Mouse (Mus musculus) macrophage (primary cell): ENCODE results near the gene Pla2g4e. TPM values are rescaled to one million over a fixed set of nuclear protein-coding genes. Genes with fewer than 3 reads are reported as not detected.

Experiments
- H3K27ac ChIP-seq: fragments of 350-480 bp; formaldehyde crosslinking; 2 replicates; pipeline ENCODE4 v1.9.0; 2021
- H3K36me3 ChIP-seq: fragments of 350-480 bp; formaldehyde crosslinking; 2 replicates; pipeline ENCODE4 v1.9.0; 2021; ENCODE audit errors: inconsistent target
- H3K4me3 ChIP-seq: fragments of 350-480 bp; formaldehyde crosslinking; 2 replicates; pipeline ENCODE4 v1.9.0; 2021; ENCODE audit errors: inconsistent target
- H3K79me2 ChIP-seq: fragments of 350-480 bp; formaldehyde crosslinking; 2 replicates; pipeline ENCODE4 v1.9.0; 2021; ENCODE audit errors: inconsistent target
- WGBS: methylation state at CpG from one replicate; pipeline ENCODE4 v1.1.7; 2026; ENCODE audit warnings: inconsistent platforms; ENCODE audit not compliant: missing documents; 5-methylcytosine and 5-hydroxymethylcytosine counted together
- polyA plus RNA-seq: library from polyadenylated mRNA; stranded (reverse); fragments of 250-400 nt; gene quantifications from 3 replicates; pipeline ENCODE4 v1.2.4, GENCODE M21; 2018; ENCODE audit warnings: inconsistent platforms
- total RNA-seq, 78 experiments: library from RNA; depleted of rRNA; stranded (reverse); fragments of 250-400 nt; gene quantifications; 1 replicate in 9 of 78; 2 replicates in 24 of 78; 3 replicates in 43 of 78; 4 replicates in 2 of 78; pipeline ENCODE4 v1.2.4; 2018; ENCODE audit warnings: inconsistent platforms in 56 of 78

Pla2g4e gene
- total RNA-seq (2018; cell fraction: chromatin; rRNA removed): not detected
- not detected for total RNA-seq (2018; cell fraction: cytosol; rRNA removed)
- not detected for total RNA-seq (2018; cell fraction: nucleus; rRNA removed)
- not detected in 3 replicates for polyA plus RNA-seq

DNA sequence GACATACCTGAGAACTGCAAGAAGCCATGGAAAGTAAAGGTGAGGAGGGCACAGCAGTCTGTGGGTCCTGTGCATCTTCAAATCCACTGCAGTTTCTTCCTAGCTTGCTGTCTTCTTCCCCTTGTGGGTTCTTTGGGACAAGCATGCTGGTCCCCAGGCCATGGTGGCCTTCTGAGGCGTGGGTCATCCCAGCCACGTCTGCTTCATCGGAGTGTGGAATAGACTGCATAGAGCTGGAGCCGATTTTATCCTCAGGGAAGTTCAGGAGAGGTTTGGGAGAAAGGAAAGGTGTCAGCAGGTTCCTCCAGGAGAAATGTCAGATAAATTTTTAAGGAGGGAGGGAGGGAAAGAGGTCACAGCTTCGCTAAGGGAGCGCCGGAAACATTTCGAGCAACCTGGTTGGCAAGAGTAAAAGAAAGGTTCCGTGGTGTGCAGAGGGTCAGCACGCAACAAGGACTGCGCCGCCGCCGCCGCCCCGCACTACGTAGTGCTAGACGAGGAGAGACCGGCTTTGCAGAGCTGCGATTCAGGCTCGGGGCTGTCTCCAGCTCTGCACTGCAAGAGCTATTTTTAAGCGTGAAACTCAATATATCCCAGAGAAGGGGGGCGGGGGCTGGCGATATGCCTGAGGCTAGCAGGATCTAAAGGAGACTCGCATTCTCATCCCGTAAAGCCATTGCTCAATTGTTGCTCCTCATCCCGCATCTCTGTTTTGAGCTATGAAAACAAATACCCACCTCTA, at the start of gene Pla2g4e:
Gene Pla2g4e, minus strand, starts transcription at position 657 of the 742 bp plus-strand sequence.
- 10% methylated on average over 27 of the region's 27 CpGs for WGBS
- Histone ChIP-seq H3K4me3 (no peak within 1 kb of the TSS), H3K79me2 (no peaks in the 10 kb centered on the region), H3K36me3 (no peaks in the 10 kb centered on the region), H3K27ac (no peak within 1 kb of the TSS)

DNA sequence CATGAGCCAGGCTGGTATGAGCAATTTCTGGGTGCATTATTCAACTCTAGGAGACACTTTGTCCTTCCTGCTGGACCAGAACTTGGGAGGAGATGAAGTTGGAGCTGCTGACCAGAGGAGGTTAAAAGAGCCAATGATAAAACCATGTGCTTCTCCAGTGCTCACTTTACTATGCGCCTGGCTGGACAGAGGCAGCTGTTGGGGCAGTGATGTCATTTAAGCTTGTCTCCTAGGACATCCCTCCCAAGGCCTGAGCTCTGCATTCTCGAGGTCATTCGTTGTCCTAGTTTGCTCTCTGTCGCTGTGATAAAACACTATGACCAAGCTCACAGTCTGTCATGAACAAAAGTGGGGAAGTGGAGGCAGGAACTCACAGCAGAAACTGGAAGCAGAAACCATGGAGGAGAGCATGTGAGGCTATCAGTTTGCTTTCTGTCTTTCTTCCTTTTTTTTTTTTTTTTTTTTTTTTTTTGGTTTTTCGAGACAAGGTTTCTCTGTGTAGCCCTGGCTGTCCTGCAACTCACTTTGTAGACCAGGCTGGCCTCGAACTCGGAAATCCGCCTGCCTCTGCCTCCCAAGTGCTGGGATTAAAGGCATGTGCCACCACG, 46.4 kb upstream of the Pla2g4e start:
- Histone ChIP-seq H3K27ac (no peak overlapping the region), H3K36me3 (no peaks in the 10 kb centered on the region), H3K79me2 (no peaks in the 10 kb centered on the region), H3K4me3 (no peak overlapping the region)
- 70% methylated on average over 5 of the region's 9 CpGs for WGBS

GRCm38 (mm10) chr2:120288995-120289394, 43.9 kb upstream of the Pla2g4e start, which contains the start of gene Pla2g4d:
Gene Pla2g4d, minus strand, starts transcription at chr2:120289197.
- WGBS: 71% methylated on average over 5 of the region's 5 CpGs
- Histone ChIP-seq H3K79me2 (no peaks in the 10 kb centered on the region), H3K27ac (no peak within 1 kb of the TSS), H3K36me3 (no peaks in the 10 kb centered on the region), H3K4me3 (no peak within 1 kb of the TSS)

DNA sequence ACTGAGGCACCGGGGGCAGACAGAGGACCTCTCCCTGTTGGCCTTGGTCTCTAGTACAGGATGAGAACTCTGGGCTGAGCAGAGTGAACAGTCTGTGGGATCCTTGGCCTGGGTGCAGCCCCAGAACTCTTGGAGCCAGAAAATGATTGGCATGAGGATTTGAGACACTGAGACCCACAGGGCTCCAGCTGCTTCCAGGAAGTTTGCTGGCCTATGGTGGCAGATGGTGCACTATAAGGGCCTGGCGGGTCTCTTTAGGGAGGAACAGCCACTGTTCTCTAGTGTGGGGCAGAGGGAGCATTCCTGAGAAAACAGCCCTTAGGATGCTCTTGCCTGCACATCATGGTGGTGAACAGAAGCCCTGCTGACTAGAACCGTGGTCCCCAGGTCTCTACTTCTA, 43.3 kb upstream of the Pla2g4e start:
- Histone ChIP-seq H3K4me3 (no peak overlapping the region), H3K27ac (no peak overlapping the region), H3K36me3 (no peaks in the 10 kb centered on the region), H3K79me2 (no peaks in the 10 kb centered on the region)
- WGBS: 89% methylated on average over 3 of the region's 3 CpGs

- 27% methylated on average over 4 of the region's 4 CpGs for WGBS
- H3K27ac ChIP-seq: no peak overlapping the region
- no peaks in the 10 kb centered on the region for H3K79me2 ChIP-seq
- no peaks in the 10 kb centered on the region for H3K36me3 ChIP-seq
- no peak overlapping the region for H3K4me3 ChIP-seq
Measured at GRCm38 (mm10) chr2:120285639-120286038, 40.5 kb upstream of the Pla2g4e start.

DNA sequence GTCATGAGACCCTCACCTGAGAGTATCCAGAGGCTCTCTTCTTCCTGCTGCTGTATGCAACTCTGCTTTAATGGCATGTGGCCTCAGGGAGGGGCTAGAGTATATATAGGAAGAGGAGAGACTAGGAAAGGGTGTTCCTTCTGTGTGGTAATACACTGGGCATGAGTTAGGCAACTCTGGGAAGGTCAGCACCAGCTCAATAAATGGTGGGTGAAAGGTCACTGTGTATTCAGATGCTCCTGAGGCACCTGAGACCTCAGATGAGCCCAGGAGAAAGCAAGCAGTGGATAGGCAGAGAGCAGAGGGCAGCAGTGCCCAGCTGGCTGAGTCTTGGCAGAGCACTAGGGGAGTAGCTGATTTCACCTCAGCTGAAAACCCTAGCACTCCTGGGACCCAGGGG, 39.6 kb upstream of the Pla2g4e start:
- H3K4me3 ChIP-seq: no peak overlapping the region
- H3K27ac ChIP-seq: no peak overlapping the region

GRCm38 (mm10) chr2:120284094-120284493, 39.0 kb upstream of the Pla2g4e start:
- Histone ChIP-seq H3K79me2 (no peaks in the 10 kb centered on the region), H3K36me3 (no peaks in the 10 kb centered on the region), H3K4me3 (no peak overlapping the region), H3K27ac (no peak overlapping the region)
- WGBS: 100% methylated on average over 4 of the region's 5 CpGs

More for the DNA sequence above, 39.6 kb upstream of the Pla2g4e start:
- H3K36me3 ChIP-seq: no peaks in the 10 kb centered on the region
- H3K79me2 ChIP-seq: no peaks in the 10 kb centered on the region

GRCm38 (mm10) chr2:120283550-120283949, 38.4 kb upstream of the Pla2g4e start:
- Histone ChIP-seq H3K79me2 (no peaks in the 10 kb centered on the region), H3K36me3 (no peaks in the 10 kb centered on the region), H3K4me3 (no peak overlapping the region), H3K27ac (no peak overlapping the region)
- WGBS: 87% methylated on average over 6 of the region's 6 CpGs

DNA sequence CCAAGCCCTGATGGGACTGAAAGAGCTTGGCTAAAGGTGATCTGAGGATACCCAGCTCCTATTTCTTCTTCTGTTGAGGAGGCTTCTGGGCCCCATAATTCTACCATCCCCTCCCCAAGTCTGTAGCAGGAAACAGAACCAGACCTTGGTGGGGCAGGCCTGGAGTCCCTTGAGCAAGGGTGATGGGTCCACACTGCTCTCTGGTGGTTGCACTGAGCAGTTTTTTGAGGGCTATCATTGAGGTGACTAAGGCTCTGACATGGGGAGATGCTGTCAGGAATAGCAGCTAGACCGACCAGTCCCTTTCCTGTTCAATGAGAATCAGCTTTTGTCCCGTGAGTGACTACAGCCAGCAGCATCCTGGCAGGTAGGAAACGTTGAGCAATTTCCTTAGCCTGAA, 36.1 kb upstream of the Pla2g4e start:
- WGBS: 57% methylated on average over 3 of the region's 3 CpGs
- Histone ChIP-seq H3K27ac (no peak overlapping the region), H3K4me3 (no peak overlapping the region), H3K79me2 (no peaks in the 10 kb centered on the region), H3K36me3 (no peaks in the 10 kb centered on the region)

DNA sequence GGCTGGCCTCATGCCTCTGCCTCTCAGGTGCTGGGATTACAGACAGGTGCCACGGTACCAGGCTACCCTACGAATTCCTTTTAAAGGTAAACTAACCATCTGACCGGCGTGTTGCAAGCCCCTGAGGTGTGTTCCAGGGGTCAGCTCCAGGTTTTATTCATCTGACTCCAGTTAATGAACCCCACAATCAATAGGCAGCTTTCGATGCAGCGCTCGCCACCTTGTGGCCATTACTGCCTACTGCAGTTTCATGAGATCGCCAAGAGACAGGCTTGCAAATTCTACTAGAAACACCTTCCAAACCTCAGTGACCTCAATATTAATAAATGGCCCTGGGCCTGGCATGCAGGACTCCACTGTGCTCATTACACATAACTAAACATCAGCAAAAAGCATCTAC, 34.8 kb upstream of the Pla2g4e start:
- WGBS: 20% methylated on average over 8 of the region's 8 CpGs
- Histone ChIP-seq H3K27ac (no peak overlapping the region), H3K79me2 (no peaks in the 10 kb centered on the region), H3K36me3 (no peaks in the 10 kb centered on the region), H3K4me3 (no peak overlapping the region)

DNA sequence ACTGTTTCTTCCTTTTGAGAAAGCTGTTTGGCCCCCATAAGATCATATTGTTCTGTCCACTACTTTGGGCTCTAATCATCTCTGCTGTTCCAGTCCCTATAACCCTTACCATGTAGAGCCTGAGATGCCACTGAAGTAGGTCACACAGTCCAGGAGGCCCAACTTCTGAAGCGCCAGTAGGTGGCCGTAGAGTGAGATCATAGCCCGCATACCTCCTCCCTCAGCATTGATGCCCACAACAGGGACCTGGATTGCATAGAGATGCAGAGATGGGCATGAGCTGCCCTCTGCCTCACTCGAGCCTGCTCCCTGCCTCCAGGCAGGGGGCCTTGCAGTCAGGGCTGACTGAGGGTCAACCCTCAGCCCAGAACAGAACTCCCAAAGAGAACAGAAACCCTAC, 31.8 kb upstream of the Pla2g4e start:
- Histone ChIP-seq H3K27ac (no peak overlapping the region), H3K79me2 (no peaks in the 10 kb centered on the region), H3K36me3 (no peaks in the 10 kb centered on the region), H3K4me3 (no peak overlapping the region)
- WGBS: 85% methylated on average over 4 of the region's 4 CpGs

- H3K36me3 ChIP-seq: no peaks in the 10 kb centered on the region
- WGBS: 20% methylated on average over 9 of the region's 9 CpGs
- no peak overlapping the region for H3K4me3 ChIP-seq
- no peaks in the 10 kb centered on the region for H3K79me2 ChIP-seq
- H3K27ac ChIP-seq: no peak overlapping the region
Measured at GRCm38 (mm10) chr2:120268635-120269034, 23.5 kb upstream of the Pla2g4e start.

- WGBS: 83% methylated on average over 6 of the region's 6 CpGs
- no peaks in the 10 kb centered on the region for H3K79me2 ChIP-seq
Measured at GRCm38 (mm10) chr2:120265523-120265922, 20.4 kb upstream of the Pla2g4e start.

DNA sequence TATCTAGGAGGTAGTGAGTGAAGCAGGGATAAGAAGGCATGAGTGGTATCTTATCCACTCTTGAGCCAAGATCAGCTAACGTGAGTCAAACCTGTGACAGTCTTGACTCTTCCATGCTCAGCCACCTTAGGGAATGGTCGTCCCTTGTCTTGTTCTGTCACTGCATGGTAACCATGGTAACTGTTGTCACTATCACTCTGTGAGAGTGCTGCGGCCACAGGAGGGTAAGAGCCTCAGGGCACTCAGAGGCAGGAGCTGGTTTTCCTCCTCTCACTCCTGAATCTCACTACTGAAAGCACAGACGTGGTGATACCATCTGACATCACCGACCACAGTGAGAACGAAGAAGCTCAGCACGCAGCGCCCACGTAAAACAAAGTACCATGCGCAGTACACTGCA, 19.7 kb upstream of the Pla2g4e start:
- Histone ChIP-seq H3K79me2 (no peaks in the 10 kb centered on the region), H3K27ac (no peak overlapping the region), H3K36me3 (no peaks in the 10 kb centered on the region), H3K4me3 (no peak overlapping the region)
- WGBS: 89% methylated on average over 10 of the region's 10 CpGs

More at GRCm38 (mm10) chr2:120265523-120265922, 20.4 kb upstream of the Pla2g4e start:
- H3K4me3 ChIP-seq: no peak overlapping the region
- no peaks in the 10 kb centered on the region for H3K36me3 ChIP-seq
- no peak overlapping the region for H3K27ac ChIP-seq

DNA sequence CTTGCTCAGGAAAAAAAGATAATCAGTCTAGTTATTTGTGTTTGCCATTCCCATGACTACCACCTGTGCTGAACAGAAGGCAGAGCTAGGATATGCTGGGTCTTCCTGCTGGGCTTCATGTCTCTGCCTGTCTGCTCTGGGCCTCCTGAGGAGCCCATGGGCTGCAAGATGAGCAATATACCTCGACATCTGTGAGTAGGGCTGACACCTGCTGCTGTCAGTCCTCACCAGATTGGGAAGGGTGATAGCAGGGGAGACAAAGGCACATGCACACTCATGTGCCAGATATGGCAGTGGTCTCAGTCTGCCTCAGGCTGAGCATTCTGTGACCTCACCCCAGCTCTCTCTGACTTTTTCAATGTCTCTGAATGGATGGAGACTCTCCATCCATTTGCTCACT, 17.7 kb upstream of the Pla2g4e start:
- no peaks in the 10 kb centered on the region for H3K36me3 ChIP-seq
- no peak overlapping the region for H3K27ac ChIP-seq
- WGBS: 43% methylated on average over 1 of the region's 1 CpGs
- H3K4me3 ChIP-seq: no peak overlapping the region
- H3K79me2 ChIP-seq: no peaks in the 10 kb centered on the region
